Mouse (Mus musculus) spleen, adult 18-20 months (tissue): ENCODE measurements around the gene Dock11.
A peak's percentile ranks its signal among the peaks of the same experiment; 100 is the strongest.

Source experiments
- DNase-seq, 2 experiments: peaks; one replicate each; pipeline ENCODE4 v3.0.0; 2022; ENCODE audit warnings: mixed read lengths in 2 of 2

Dock11 gene

DNA sequence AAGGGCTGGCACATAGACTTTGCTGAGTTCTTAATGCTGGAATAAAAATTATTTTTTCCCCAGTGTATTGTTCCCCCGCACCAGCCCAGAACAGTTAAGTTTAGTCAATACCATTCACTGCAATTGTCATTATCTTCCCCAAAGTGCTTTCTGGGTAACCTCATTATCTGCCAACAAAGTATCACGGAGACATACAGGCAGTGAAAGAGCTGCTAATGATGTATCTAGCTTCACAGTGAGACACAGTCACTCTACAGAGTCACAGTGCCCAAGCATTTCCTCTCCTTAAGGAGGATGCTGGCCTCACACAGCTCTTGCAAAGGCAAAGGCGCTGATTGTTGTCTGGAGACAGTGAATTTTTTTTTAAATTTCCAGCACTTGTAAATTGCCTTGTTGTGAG is 63.3 kb downstream of the Dock11 start:
- DNase-seq: no peak

DNA sequence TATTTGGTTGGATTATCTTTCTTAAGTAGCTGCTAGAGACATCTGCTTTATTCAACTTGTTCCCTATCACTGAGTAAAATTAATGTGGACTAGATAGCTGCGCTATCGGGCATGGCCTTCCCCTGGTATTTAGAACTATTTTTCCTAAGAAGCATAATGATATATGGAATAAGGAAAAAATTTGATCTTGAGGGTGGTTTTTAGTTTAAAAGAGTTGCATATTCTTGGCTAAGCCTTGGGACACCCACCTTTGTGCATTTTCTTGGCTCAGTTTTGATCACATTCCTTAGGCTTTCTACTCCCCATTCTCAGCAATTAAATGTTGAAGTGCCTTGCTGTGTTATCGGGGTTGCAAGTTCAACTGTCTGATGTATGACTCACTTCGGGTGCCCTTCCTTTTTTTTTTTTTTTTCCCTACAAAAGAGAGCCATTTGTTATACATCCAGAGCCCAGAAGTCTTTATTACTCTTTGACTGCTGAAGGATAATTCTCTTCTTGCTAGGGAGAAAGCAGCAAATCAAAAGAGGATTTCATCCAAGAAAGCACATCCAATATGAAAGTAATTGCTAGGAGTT is 64.0 kb downstream of the Dock11 start:
- no peak for DNase-seq

DNA sequence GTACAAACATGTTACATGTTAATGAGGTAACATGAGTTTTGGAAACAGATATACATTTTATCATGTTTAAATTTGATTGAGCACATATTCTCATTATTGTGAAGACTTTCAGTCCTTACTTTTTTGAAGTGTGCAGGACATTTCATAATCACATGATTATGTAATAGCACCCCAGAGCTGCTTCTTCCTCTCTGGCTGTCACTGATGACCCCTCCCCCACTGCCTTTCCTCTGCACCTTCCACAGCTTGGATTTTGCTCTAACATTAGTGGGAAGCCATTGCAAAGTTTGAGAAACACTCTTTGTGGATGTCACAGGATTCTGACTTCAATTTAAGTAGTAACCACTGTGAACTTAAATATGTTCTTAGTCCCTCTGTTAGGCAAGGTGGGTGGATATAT is 67.6 kb downstream of the Dock11 start:
- no peak for DNase-seq

DNA sequence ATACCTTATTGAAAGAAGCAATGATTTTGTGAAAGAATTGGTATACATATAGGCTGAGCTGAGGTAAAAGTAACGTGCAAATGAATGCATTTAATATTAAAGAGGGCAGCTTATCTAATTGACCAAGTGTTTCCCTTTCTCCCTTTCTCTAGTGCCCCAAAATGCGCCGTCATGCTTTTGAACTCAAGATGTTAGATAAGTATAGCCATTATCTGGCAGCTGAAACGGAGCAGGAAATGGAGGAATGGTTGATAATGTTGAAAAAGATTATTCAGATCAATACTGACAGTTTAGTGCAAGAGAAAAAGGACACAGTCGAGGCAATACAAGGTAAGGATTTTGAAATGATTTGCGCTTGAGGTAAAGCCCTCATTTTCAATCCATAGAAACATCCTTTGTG is 74.5 kb downstream of the Dock11 start:
- no peak for DNase-seq

DNA sequence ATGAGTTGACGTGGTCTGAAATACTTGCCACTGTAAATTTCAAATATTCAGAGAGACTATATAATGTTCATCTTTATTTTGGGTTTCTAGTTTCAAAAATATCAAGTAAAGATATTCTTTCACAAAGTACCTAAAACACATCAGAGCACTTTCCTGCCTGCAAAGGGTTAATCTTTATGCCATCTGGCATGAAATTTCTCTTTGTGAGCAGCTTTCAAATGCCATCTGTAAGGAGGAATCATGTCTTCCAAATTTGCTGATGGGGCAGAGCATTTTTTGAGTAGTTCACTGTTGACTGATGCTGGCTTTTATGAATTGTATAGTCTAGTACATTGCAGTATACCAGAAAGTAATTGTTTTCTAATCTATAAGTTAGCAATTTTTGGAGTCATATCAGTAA is 80.6 kb downstream of the Dock11 start:
- DNase-seq: no peak

DNA sequence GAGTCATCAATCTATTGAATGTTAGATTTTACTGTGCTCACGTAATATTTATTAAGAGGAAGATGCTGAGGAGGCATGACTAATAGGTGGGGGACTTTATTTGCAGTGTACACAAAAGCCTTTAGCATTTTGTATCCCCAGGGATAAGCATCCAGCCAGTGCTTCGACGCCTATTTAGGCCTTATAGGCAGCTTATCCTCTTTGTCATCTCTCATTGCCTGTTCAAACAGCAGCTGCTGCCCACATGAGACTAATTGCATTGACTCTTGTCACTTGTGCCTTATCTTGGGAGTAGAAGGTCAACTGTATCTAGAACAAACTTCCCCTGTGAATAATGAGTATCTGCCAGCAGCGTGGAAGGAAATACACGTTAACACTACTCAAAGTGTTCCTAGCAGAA is 88.0 kb downstream of the Dock11 start:
- no peak for DNase-seq

DNA sequence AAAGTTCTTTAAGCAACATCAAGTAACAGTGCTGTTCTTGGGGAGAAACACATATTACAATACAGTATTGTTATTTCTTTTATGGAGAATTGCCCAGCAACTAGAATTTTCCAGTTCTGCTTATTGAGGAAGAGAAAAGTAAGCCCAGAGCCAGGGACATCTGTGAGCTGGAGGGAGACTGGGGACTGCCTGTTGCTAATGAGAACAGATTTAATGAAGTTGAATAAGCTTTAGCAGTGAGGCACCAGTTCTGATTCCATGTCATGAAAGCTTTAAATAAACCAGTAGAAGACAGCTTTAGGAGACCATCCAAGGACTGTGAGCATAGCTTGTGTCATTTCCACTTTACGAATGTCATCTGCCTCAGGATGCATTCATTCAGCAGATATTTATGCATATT is 99.3 kb downstream of the Dock11 start:
- no peak for DNase-seq

DNA sequence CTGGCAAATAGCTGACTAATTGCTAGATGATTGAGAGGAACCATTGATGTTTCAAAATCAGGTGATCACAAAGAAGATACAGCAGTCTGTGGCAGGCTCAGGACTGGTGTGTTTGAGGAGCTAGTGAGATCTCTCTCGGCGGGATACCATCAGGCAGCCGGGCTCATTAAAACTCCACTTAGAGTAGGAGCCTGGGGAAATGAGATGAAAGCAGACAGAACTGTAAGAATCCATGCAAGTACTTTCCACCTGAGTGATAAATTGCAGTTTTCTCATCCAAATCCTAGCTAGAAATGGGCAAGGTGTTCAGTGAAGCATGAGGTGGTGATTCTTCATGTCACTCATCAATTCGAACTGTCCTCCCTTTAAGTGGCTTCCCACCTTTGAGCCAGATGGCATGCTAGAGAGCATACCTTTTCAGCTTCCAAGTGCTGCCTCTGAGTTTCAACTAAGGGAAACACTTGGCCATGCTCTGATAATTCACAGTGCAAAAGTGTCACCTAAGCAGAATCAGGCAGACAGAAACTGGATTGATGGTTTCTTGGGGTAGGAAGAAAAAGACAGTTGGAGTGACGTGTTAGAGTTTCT is 102.0 kb downstream of the Dock11 start:
- DNase-seq: no peak

DNA sequence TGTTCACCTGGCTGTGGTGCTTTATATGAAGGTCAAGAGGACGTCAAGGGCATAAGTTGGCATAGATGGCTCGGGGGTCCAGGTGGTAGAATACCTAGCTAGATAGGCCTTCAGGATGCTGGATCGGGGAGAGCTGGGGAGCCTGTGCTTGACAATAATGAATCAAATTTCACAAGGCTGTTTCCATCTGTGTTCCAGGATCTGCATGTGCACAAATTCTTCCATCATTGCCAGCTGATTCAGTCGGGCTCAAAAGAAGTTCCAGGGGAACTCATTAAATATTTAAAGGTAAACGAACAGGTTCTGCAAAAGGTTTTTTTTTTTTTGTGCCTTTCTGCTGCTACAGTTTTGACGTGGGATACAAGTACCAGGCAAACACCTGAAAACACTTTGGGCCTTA is 105.6 kb downstream of the Dock11 start:
- no peak for DNase-seq

DNA sequence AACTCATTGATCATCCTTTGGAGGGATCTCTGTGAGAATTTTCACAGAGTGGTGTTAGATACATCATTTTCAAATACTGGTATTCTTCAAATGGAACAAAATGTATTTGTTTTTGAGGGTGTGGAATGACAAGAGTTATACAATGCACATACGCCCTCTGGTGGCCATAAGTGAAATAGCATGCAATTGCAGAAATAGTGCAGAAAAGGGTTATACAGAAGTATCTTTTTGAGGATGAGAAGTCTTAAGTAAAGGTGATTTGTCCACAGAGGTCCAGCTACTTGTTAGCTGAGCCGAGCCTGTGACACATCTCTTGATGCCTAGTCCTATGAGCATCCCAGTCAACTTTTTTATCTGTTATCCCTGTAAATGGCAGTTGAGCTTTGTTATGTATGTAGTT is 108.4 kb downstream of the Dock11 start:
- no peak for DNase-seq

DNA sequence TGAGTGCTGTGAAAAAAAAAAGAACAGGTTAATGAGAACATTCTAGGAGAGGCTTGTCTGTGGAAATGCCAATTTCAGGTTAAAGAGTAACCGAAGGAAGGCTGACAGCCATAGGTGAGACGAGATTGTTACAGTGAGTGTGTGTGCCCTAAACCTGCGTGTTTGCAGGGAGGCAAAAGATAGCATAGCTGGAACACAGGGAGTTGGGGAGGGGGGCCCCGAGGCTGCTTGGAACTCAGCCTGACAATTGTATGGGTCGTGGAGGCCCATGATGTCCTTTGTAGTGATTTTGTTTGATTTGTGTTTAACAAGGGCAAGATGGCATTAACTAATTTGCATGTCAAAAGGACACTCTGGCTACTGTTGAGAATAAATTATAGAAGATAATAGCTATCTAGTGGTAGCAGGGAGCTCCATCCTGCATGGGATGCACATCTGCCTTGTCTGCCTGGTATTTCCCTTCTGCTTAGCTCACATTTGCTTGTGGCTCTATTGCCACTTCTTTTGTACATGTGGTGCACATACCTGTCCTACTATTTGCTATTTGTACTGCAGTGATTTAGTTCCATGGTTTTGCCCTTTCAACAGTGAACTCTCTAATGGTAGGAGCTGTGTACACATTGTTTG is 109.3 kb downstream of the Dock11 start:
- no peak for DNase-seq

DNA sequence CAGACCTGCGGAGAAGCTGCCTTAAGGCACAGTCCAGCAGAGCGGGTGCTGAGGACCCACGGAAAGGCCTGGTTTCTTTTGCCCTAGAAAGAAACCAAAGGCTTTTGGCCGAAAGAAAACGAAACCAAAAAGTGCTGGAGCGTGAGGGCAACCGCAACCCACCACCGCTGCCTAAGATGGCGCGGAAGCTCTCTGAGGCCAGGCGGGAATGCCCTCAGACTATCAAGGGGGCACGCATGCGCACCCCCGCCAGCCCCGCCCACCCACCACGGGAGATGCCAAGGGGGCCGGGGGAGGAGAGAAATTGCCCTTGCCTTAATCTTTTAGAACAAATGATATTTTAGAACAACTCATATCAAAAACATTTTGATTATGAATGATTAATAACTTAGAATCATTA is 137.0 kb downstream of the Dock11 start:
- no peak for DNase-seq

DNA sequence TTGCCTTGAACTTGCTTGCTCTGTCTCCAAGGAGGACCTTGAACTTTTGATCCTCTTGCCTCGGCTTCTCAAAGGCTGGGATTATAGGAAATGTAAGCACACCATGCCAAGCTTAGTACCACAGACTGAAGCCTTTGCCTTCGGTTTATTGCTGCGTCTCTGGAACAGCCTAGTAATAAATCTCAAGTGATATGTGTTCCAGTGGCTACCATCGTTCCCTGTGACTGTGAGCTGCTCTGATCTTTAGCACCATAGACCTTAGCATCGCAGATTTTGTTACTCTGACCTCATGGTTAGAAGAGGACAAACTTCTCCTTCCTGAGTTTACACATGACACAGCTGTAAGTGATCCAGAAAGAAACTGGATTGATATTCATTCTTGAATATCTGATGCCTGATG is 142.5 kb downstream of the Dock11 start:
- DNase-seq: no peak

DNA sequence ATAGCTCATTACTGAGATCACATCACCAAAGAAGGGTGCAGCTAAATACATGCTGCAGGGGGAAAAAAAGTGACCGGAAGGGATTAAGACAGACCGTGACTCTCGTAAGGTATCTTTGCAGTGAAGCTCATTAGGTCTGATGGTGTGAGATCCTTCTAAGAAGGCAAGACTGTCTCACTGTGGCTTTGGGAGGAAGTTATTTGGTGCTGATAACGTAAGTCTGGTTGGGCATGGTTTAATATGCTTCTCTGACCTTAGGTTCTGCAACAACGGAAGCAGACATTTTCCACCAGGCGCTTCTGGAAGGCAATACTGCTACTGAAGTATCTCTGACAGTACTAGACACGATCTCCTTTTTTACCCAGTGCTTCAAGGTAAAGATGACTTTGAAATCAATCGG is 145.4 kb downstream of the Dock11 start:
- DNase-seq: no peak

DNA sequence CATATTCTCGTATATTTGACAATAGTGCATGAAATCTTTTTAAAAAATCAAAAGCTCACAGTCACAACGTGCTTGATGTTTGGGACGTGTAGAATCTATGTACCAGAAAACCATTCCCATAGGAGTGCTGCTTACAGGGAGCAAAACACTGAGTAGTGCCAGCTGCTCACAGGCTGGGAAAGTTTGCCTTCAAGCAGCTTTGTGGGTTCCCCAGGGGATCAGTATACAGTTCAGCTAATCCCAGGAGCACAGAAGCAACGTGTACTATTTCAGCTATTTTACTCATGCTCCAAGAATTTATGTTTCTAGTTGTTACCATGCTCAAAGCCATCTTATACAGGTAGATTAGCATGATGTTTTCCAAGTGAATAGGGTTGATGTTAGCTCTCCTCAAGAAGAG is 157.1 kb downstream of the Dock11 start:
- no peak for DNase-seq

DNA sequence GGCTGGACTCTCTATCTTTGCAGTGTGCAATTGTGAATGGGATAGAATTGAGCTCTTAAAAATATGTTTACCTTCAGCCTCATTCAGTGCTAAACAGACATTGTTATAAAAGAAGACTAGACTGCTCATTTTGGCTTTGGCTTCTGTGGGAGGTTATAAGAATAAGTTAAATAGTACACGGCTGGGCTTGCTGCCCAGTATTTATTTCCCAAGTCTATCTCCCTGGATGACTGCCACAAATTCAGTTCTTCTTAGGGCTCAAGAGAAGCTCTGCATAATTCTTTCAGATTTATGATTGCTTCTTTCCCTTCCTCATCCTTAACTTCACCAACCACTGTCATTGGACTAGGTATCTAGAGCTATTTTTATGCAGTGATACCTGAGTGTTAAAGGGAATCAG is 158.8 kb downstream of the Dock11 start:
- DNase-seq: no peak

DNA sequence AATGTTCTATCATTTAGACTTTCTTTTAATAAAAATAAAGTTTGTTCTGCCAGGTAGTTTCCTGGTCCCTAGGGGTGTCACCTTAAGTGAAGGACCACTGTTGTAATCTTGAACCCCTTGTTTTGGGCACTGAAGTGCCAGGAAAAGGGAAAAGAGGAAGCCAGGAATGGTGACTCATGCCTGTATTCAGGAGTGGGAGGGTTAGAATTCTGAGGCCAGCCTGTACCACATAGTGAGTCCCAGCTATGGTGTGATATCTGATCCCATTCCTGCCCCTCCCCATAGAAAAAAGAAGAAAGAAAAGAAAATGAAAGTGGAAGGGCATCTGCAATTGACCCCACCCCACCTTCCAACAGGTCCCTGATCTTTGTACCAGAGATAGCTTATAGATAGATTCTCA is 161.7 kb downstream of the Dock11 start:
- no peak for DNase-seq

DNA sequence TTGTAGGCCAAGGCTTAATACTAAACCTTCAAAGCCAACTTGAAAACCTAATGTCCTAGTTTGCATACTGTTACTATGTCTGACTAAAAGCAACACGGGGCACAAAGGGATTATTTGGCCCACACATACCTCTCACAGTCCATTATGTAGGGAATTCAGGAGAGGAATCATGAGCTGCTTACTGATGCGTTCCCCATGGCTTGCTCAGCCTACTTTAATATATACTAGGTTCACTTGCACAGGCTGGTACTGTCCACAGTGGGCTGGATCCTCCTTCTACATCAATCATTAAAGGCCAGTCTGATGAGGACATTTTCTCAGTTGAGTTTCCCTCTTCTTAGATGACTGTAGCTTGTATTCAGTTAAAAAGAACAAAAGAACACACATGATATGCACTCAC is 185.4 kb downstream of the Dock11 start:
- no peak for DNase-seq

DNA sequence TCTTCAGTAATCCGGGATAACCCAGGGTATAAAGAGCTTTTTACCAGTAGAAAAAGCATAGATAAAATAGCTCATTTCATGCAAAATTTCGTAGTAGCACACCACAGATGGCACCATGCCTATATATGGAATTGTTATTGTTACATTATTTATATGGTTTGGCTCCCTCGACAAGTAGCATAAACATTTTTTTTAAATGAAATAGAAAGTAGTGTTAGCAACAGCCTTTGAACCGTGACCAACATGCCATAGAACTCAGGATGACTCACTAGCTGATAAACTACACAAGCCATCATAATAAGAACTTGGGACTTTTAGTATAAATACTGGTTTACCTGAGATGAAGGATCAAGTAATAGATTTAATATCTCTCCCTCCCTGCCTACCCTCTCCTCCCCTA is 188.5 kb downstream of the Dock11 start:
- DNase-seq: no peak

DNA sequence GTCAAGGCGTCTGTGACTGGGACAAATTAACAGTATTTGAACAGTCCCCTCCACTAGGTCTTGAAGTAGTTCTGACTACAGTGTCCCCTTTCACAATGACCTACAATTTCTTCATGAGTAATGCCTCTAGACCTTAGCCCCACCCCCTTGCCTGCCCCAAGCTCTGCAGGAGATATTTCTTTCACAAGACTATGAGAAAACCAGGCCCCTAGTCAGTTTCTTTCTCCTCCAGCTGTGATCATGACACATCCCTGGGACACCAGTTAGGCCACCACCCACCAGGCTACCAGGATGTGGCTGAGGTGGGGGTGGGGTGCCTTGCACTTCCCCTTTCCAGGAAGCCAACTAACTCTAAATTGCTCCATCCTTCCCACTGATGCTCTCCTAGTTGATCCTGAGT is 194.3 kb downstream of the Dock11 start:
- peak in 1 of 2 experiments; percentile 7 for DNase-seq

DNA sequence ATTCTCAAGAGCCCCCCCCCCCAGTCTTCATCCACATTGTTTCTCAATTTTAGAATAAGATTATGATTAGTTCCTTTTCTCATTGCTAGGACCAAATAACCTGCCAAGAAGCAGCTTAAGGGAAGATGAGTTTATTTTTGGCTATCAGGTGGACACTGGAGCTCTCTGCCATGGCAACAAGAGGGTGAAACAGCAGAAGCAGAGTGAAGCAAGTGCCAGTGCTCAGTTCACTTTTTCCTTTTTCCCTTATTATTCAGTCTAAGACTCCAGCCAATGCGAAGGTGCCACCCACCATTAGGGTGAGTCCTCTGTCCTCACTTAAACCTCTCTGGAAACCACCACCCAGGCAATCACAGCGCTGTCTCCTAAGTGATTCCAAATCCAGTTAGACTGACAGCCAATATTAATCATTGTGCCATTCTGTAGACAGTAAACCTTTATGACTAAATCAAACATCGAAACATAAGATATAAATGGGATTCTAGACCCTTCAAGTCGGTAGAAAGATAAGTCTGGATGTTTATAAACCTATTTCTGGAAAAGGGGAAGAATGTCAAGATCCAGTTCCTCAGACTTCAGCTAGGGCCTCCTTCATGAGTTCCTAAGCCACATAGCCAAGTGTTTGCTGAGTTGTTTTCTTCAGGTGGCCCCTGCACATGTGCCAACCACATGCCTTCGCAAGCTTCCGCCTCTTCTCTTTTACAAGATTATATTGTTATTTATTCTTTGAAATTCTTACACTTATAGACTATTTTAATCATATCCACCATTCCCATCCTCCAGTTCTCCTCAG is 200.0 kb downstream of the Dock11 start:
- DNase-seq: no peak

DNA sequence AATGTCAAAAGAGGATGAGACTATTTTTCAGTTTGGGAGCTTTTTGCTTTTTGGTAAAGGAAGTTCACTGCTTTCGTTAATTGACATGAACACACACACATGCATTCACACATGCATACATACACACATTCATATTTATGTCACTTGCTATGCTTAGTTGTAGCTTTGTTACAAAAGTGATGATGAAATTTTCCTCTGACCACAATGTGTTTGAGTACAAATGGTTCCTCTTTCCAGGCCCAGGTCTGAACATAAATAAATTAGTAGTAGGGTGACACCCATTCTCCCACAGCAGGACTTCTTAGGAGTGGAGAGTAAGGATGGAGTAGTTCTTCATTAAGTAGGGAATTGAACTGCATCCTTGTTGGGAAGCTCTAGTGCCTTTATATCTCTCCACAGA is 212.3 kb downstream of the Dock11 start:
- DNase-seq: no peak

DNA sequence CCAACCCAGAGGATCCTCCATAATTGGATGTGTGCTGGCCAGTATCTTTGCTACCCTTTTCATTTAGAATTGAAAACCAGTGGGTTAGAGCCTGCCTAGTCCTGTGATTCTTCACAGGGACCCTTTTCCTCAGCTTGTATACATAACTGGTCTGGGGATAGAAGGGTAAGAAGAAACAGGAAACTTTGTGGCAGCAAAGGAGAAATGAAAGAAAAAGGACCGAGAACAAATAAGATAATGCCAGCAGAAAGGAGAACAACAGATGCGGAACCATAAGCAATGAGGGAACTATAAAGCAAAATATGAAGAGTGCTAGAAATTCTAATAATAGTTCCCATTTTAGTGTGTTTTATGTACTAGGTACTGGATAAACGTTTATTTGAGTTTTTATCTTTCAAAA is 212.7 kb downstream of the Dock11 start:
- no peak for DNase-seq

DNA sequence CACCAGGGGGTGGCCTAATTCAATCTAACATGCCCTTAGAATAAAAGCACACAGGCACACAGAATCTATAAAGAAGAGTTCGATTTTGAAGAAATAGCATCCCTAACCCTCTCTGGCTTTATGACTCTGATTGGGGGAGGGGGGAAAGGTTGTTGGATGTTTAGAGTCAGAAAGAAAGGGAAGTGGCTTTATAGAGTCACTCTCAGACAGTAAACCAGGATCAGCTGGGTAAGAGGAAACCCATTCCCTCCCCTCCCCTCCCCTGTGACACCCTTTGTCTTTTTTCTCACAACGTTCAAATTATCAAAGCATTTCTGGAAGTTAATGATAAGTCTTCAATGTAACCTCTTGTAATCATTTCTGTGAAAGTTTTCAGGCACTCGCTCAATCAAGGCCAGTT is 220.0 kb downstream of the Dock11 start:
- no peak for DNase-seq
